Mouse (Mus musculus) kidney, postnatal 14 days (tissue): ENCODE measurements around the gene Gm43552.
"Not testable (repeated sequence)": the region's sequence is repeated elsewhere in the genome, so short reads cannot be mapped to it uniquely, and the experiment has no call there.

Experiments
- DNase-seq: peaks from one replicate; pipeline ENCODE4 v3.0.0; 2022; ENCODE audit warnings: mixed read lengths

The Gm43552 gene

GRCm38 (mm10) chr5:65492716-65493531 is at the start of gene Gm43552:
Gm43552 (minus strand) TSS chr5:65492833.
- peak; percentile 98 for DNase-seq

GRCm38 (mm10) chr5:65541889-65542288 is 49.3 kb upstream of the Gm43552 start:
- no peak for DNase-seq

DNA sequence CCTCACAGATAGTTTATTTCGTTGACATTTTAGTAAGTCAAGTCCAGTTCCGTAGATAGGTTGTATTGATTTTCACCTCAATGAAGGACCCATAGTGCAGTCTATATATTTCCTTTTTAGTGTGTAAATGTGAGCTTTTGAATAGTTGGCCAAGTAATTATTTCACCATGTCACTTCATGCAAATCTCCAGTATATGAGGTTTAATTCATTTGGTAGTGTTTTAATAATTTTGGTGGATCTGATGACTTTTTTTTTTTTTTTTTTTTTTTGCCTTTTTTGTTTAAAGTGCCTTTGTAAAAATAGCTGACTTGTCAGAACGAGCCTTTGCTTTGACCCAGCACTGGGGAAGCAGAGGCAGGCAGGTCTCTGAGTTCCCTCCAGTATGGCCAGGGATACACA is 47.2 kb upstream of the Gm43552 start:
- no peak for DNase-seq

DNA sequence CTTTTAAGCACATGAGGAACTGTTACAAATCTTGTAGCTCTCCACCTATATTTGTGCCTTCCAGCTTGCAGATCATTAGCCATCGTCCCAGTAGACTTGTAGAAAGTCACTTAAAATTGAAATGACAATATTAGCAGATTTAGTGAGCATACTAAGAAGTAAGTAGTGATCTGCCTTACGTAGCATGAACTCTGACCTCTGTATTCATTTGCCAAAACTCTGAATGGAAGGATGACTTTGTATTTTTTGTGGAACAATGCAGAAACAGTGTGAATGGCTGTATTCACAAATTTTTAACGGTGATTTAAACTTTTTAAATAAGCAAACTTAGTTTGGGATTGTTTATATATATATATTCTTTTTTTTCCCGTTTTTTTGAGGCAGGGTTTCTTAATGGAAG is 46.2 kb upstream of the Gm43552 start:
- no peak for DNase-seq

DNA sequence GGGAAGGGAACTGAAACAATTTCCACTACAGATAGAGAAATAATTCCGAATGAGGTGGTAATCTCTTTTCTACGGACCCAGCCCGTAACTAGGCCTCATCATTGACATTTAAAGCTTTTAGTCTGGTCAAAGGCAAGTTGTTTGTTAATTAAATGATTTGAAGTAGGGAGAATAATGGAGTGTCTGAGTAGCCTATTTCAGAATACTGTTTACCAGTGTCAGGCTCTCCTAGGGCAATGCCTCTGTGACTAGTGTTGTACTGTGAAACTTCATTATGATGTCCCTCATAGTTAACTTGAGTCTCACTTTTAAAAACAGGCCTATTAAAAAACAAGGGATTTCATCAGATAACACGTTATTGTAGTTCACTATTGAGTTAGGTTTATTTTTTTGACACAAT is 45.5 kb upstream of the Gm43552 start:
- no peak for DNase-seq

- DNase-seq, result peak; percentile 72
Measured at GRCm38 (mm10) chr5:65537420-65538071, 44.9 kb upstream of the Gm43552 start.

- DNase-seq, result peak; percentile 96
Measured at GRCm38 (mm10) chr5:65536751-65537419, 44.3 kb upstream of the Gm43552 start, which contains the start of the genes Smim14 and Ube2k. Smim14 (minus strand) TSS chr5:65537184. Ube2k (plus strand) TSS chr5:65537233.

- not testable (repeated sequence) for DNase-seq
Measured at GRCm38 (mm10) chr5:65536068-65536465, 43.4 kb upstream of the Gm43552 start.

DNA sequence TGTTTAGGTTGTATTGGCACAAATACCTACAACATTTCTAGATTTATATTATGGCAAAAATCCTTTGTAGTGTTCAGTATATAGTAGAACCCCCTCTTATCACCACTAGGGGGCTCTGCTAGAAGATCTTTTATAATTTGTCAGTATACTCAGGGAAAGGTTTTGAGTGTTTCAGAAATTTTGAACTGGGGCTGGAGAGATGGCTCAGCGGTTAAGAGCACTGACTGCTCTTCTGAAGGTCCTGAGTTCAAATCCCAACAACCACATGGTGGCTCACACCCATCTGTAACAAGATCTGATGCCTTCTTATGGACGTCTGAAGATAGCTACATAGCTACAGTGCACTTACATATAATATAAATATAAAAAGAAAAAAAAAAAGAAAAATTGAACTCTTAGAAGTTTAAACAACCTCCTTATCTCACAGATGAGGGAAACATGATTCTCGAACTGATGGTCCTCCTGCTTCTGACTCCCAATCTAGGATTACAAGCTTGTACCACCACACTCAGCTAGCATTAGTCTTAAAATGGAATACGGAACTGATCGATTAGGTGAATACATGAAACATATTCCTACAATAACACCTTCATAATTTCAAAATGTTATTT is 42.9 kb upstream of the Gm43552 start:
- DNase-seq, result peak; percentile 45

- peak; percentile 12 for DNase-seq
Measured at GRCm38 (mm10) chr5:65534496-65534895, 41.9 kb upstream of the Gm43552 start.

GRCm38 (mm10) chr5:65531283-65531682 is 38.6 kb upstream of the Gm43552 start:
- no peak for DNase-seq

- DNase-seq, result peak; percentile 34
Measured at GRCm38 (mm10) chr5:65525674-65526443, 33.2 kb upstream of the Gm43552 start.

- DNase-seq, result no peak
Measured at GRCm38 (mm10) chr5:65524831-65525230, 32.2 kb upstream of the Gm43552 start.

DNA sequence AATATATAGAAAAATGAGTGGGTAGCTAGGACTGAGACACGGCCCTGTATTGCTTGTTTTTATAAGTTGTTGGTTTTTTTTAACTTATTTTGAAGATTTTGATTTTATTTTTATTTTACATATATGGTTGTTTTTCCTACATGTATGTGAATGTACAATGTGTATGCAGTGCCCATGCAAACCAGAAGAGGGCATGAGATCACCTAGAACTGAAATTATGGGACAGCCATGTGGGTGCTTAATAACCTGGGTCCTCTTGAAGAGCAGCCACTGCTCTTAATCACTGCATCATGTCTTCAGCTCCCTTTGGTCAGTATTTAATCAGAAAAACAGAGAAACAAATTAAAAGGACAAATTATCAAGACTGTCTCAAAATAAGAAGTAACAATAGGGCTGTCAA is 29.2 kb upstream of the Gm43552 start:
- no peak for DNase-seq

GRCm38 (mm10) chr5:65514635-65515278 is 22.1 kb upstream of the Gm43552 start:
- DNase-seq, result no peak

GRCm38 (mm10) chr5:65513506-65513905 is 20.9 kb upstream of the Gm43552 start:
- no peak for DNase-seq

DNA sequence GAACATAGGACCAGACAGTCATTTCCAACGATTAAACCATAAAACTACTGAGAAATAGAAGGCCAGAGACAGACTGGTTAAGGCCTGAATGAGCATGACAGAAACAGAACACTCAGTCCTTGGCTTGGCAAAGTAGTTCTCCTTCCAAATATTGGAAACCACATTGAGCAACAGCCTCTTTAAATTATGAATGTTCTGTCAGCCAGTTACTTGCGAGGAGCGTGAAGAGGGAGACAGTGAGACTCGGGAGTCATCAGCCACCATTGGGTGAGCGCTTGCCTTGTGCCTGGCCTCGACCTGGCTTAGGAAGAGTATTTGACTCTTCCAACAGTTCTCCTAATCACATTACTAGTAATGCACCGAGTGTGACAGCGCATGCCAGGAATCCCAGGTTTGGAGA is 15.8 kb upstream of the Gm43552 start:
- no peak for DNase-seq

DNA sequence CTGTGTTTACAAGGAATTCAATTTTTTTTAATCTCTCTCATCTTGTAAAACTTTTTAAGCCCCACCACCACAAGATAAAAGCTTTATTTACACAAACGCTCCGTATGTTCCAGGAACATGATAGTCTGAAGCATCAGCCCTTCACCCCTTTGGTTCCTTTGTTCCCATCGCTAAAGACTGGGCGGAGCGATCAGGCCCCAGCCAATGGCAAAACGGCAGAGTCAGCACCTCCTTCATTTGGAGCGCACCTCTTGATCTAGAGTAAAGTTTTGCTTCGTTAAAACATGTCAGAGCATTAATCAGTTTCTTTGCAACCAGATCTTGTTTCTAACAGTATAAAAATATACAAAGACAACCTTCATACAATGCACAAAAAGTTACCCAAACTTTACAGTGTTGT is 13.2 kb upstream of the Gm43552 start:
- peak; percentile 23 for DNase-seq

DNA sequence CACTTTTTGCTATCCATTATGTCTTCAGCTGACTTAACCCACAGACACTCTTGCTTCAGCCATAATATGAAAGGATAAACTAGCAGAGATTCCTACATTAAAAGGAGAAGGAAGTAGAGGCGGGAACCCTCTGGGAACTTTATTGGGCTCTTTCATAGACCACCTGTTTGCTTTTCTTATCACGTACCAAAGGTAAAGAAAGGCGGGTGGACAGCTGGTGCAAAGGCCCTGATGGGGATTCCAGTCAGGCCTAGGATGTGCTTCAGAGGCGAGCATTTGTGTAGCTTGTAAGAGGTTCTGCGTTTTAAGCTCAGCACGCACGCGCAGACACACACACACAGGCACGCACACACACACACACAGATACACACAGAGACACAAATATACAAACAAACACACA is 8.8 kb upstream of the Gm43552 start:
- DNase-seq, result no peak

- no peak for DNase-seq
Measured at GRCm38 (mm10) chr5:65500231-65500630, 7.6 kb upstream of the Gm43552 start.

GRCm38 (mm10) chr5:65491767-65492715 is 592 bp downstream of the Gm43552 start:
- peak; percentile 79 for DNase-seq
